20 mouse cellular contexts compared by ENCODE assay signal in the genomic region with DNA sequence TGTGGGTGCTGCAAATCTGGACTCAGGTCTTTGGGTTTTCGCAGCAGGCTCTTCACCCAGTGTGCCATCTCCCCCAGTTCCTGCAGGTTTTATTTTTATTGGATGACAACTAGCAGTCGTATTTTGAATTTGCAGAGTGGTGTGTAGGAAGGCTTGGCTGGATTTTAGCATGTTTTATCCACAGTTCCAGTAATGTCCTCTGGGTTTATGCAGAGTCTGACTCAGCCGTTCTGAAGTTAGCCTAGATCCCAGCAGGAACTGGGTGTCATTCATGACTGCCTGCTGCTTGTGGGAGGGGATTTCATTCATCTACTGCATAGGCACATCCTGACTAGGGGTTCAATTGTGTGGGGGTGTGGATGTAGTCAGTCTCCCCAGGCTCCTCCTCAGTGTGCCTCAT. TPM values are rescaled to one million over a fixed set of nuclear protein-coding genes. Genes with fewer than 3 reads are reported as not detected.
DNase-seq lines count a peak whose midpoint lies in the region; ATAC-seq and TF ChIP-seq lines count a peak whose summit lies in the region.
"Had no signal": no experiment of that assay in that cellular context is flagged by ENCODE, and none has a peak within 500 bp of the region (broad histone marks: within the 10 kb centered on the region; RNA-seq: fewer than 3 reads in every experiment).

No protein-coding gene starts in this region.

- no peak for TF ChIP-seq CTCF in gastrocnemius, adult 2 months (IDR thresholded peaks at IDR 0.05)

- no peak overlapping the region for H3K4me3 ChIP-seq in gastrocnemius, adult 2 months
- no peak overlapping the region for H3K4me3 ChIP-seq in midbrain, embryonic 10.5 days
- H3K4me3 ChIP-seq: embryonic facial prominence, embryonic 12.5 days; hindbrain, embryonic 10.5 days; limb, embryonic 15.5 days; neural tube, embryonic 13.5 days; stomach, embryonic 15.5 days had no signal

- intact Hi-C loops in gastrocnemius, adult 2 months (cut with DNase I), result no loop called here

- WGBS in midbrain, embryonic 10.5 days, result 70% methylated on average over 3 of the region's 3 CpGs

- H3K27me3 ChIP-seq in midbrain, embryonic 10.5 days (ENCODE audit: low read depth, poor library complexity, severe bottlenecking), result no peaks in the 10 kb centered on the region
- H3K27me3 ChIP-seq: embryonic facial prominence, embryonic 12.5 days; limb, embryonic 15.5 days; neural tube, embryonic 13.5 days; stomach, embryonic 15.5 days had no signal

- no peaks in the 10 kb centered on the region for H3K36me3 ChIP-seq in midbrain, embryonic 10.5 days
- H3K36me3 ChIP-seq: hindbrain, embryonic 10.5 days; neural tube, embryonic 13.5 days; stomach, embryonic 15.5 days had no signal

- no peaks in the 10 kb centered on the region for H3K9me3 ChIP-seq in midbrain, embryonic 10.5 days (replicated peaks)
- H3K9me3 ChIP-seq: embryonic facial prominence, embryonic 12.5 days; hindbrain, embryonic 10.5 days; limb, embryonic 15.5 days; neural tube, embryonic 13.5 days; stomach, embryonic 15.5 days had no signal

- H3K4me1 ChIP-seq in midbrain, embryonic 10.5 days, result no peaks in the 10 kb centered on the region
- H3K4me1 ChIP-seq: hindbrain, embryonic 10.5 days; neural tube, embryonic 13.5 days; stomach, embryonic 15.5 days had no signal

- ATAC-seq in erythroid progenitor cell, adult 5-6 weeks (replicated peaks; ENCODE audit: low FRiP score, poor library complexity, severe bottlenecking), result no peak
- ATAC-seq: inflammation-experienced regulatory T-cells, adult 6 months had no signal

- 0 out of 2 replicates have a peak overlapping the region, but pooled peaks have one; percentile 4 for H3K27ac ChIP-seq in gastrocnemius, adult 2 months
- no peak overlapping the region for H3K27ac ChIP-seq in midbrain, embryonic 10.5 days (replicated peaks)
- H3K27ac ChIP-seq: embryonic facial prominence, embryonic 12.5 days; hindbrain, embryonic 10.5 days; limb, embryonic 15.5 days; neural tube, embryonic 13.5 days; stomach, embryonic 15.5 days had no signal

- DNase-seq in gastrocnemius, adult 2 months, result no peak
- DNase-seq in gastrocnemius, adult 8-10 months (ENCODE audit: low spot score in 2 of 2), result no peak
- peak; percentile 86 for DNase-seq in right cerebral cortex, adult 18-20 months
- no peak for DNase-seq in right cerebral cortex, postnatal 4 days
- peak; percentile 78 for DNase-seq in layer of hippocampus, adult 9-11 months
- peak; percentile 53 to 86 for DNase-seq in right cerebral cortex, postnatal 36 days (ENCODE audit: low spot score in 2 of 2)
- no peak for DNase-seq in midbrain, embryonic 10.5 days (ENCODE audit: low spot score)
- DNase-seq: adrenal gland, postnatal 25 days; cerebellum, adult 2 months; gastrocnemius, postnatal 10 days; heart, adult 18-20 months; spleen, adult 18-20 months; thymus, postnatal 14 days had no signal

RNA-seq across cellular contexts. Expression of a gene that starts 16.0 kb away (rescaled TPM):
- 10 to 100 TPM; 50.6 to 52.6 TPM for total RNA-seq in gastrocnemius, adult 2 months (2021)
- 10 to 100 TPM; 47.4 to 69.0 (median 56.6) TPM for total RNA-seq in gastrocnemius, adult 8-10 months (2022)
- total RNA-seq in erythroid progenitor cell, adult 5-6 weeks (2015; ENCODE audit: low replicate concordance), result 2.9 and 3.8 TPM in 2 replicates
- total RNA-seq in erythroid progenitor cell, adult 5-6 weeks (2017; ENCODE audit: low replicate concordance), result 0.45 and 2.2 TPM in 2 replicates
- 3.3 and 3.8 TPM in 2 replicates for polyA plus RNA-seq in midbrain, embryonic 10.5 days (2016; fragmentation: Nextera tagmentation; extraction: Ambion mirVana)
- polyA plus RNA-seq: inflammation-experienced regulatory T-cells, adult 6 months had no signal

Comparison
In these comparisons a context has a peak if more than half of its experiments do, and no peak if none do; other contexts are left out.
1. DNase-seq: peak in right cerebral cortex, adult 18-20 months (single experiment), layer of hippocampus, adult 9-11 months (single experiment) and right cerebral cortex, postnatal 36 days (2 of 2); none in gastrocnemius, adult 2 months (single experiment), gastrocnemius, adult 8-10 months (0 of 2), right cerebral cortex, postnatal 4 days (single experiment) and midbrain, embryonic 10.5 days (single experiment).
2. RNA of a gene that starts 16.0 kb away (total RNA-seq): 47.4 to 69.0 TPM in gastrocnemius, adult 8-10 months and 50.6 to 52.6 TPM in gastrocnemius, adult 2 months; 0.45 to 3.8 TPM in erythroid progenitor cell, adult 5-6 weeks; every median in the first group is over 10 times any median in the second.